22 mouse cellular contexts compared by ENCODE assay signal in the genomic region with DNA sequence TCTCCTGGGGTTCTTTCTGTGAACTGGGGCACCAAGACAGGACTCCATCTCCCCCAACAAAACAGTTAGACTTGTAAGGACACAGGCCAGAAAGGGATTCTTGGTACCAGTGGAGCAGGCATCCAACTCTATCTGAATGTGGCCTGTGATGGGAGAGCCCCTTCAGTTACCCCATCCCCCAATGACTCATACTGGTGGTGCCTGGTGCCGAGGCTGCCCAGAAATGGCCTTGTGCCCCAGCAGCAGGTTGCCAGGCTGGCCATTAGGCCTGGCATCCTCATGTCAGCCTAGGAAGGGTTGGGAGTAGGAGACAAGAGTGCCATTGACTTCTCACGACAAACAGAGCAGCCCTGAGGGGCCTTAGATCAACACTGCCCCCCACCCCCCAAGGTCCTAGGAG. TPM values are rescaled to one million over a fixed set of nuclear protein-coding genes. Genes with fewer than 3 reads are reported as not detected.
A peak's percentile ranks its signal among the peaks of the same experiment; 100 is the strongest.
DNase-seq lines count a peak whose midpoint lies in the region; ATAC-seq and TF ChIP-seq lines count a peak whose summit lies in the region.
"Had no signal": no experiment of that assay in that cellular context is flagged by ENCODE, and none has a peak within 500 bp of the region (broad histone marks: within the 10 kb centered on the region; RNA-seq: fewer than 3 reads in every experiment).

No protein-coding gene starts in this region.

- TF ChIP-seq RAD21 in CH12.LX (IDR thresholded peaks at IDR 0.05; ENCODE audit: low read depth, low read length): no peak

- in situ Hi-C loops in CH12.LX (cut with MboI; ENCODE audit: low pct_ligation_motif_present, low pct_unique_long_range_greater_than_20kb, low sequenced_read_pairs): loop anchor here (5.0 kb wide), 1 partner anchor 56 kb away; no protein-coding TSS in a partner anchor

- peaks cover 4 to 20% of the 10 kb centered on the region in 2 experiments; a peak in 3 of 4 replicates for H3K4me1 ChIP-seq in CH12.LX (ENCODE audit: control insufficient read depth in 1 of 2, insufficient read depth in 2 of 2)
- H3K4me1 ChIP-seq in kidney, embryonic 14.5 days (ENCODE audit: control insufficient read depth, insufficient read depth, low read length): no peaks in the 10 kb centered on the region
- H3K4me1 ChIP-seq: forebrain, embryonic 10.5 days had no signal

- no peaks in the 10 kb centered on the region for H3K79me2 ChIP-seq in CH12.LX (replicated peaks; ENCODE audit: control insufficient read depth, extremely low read depth, insufficient read depth, poor library complexity, severe bottlenecking)

- H3K9me3 ChIP-seq in CH12.LX (replicated peaks; ENCODE audit: low read length): no peaks in the 10 kb centered on the region
- no peaks in the 10 kb centered on the region for H3K9me3 ChIP-seq in kidney, embryonic 14.5 days (ENCODE audit: control insufficient read depth, low read length)
- H3K9me3 ChIP-seq: embryonic facial prominence, embryonic 15.5 days; forebrain, embryonic 10.5 days; heart, embryonic 12.5 days; hindbrain, embryonic 10.5 days; intestine, embryonic 15.5 days had no signal

- no peak overlapping the region for H3K9ac ChIP-seq in CH12.LX (ENCODE audit: insufficient read depth, low read depth)
- H3K9ac ChIP-seq in kidney, embryonic 14.5 days (ENCODE audit: low read depth, low read length): no peak overlapping the region
- H3K9ac ChIP-seq: embryonic facial prominence, embryonic 15.5 days; heart, embryonic 12.5 days; hindbrain, embryonic 14.5 days; intestine, embryonic 15.5 days had no signal

- no peak for DNase-seq in gastrocnemius, adult 2 months
- DNase-seq in gastrocnemius, postnatal 14 days: no peak
- DNase-seq in layer of hippocampus, adult 9-11 months: peak; percentile 86
- no peak for DNase-seq in layer of hippocampus, postnatal 36 days
- peak; percentile 39 for DNase-seq in CH12.LX (ENCODE audit: extremely low read depth)
- DNase-seq in brain, adult 2 months (ENCODE audit: low read depth, low spot score): peak; percentile 94
- DNase-seq: adrenal gland, postnatal 10 days; cerebellum, adult 9-10 months; cerebellum, postnatal 36 days; embryo, embryonic 11 days; gastrocnemius, postnatal 25 days had no signal

- H3K36me3 ChIP-seq in CH12.LX (replicated peaks in 1 of 2; ENCODE audit: control insufficient read depth in 1 of 2, insufficient read depth in 1 of 2, low read length in 1 of 2): peaks cover 0 to 2% of the 10 kb centered on the region in 2 experiments
- no peaks in the 10 kb centered on the region for H3K36me3 ChIP-seq in kidney, embryonic 14.5 days (ENCODE audit: control insufficient read depth, insufficient read depth, low read length)
- H3K36me3 ChIP-seq: embryonic facial prominence, embryonic 15.5 days; intestine, embryonic 15.5 days had no signal

- intact Hi-C loops in gastrocnemius, adult 2 months (cut with DNase I): no loop called here
- intact Hi-C loops in gastrocnemius, postnatal 14 days (cut with DNase I; ENCODE audit: low total_unique reads): no loop called here

- no peaks in the 10 kb centered on the region for H3K27me3 ChIP-seq in CH12.LX (replicated peaks)
- H3K27me3 ChIP-seq in kidney, embryonic 14.5 days (ENCODE audit: control insufficient read depth, insufficient read depth, low read length): no peaks in the 10 kb centered on the region
- H3K27me3 ChIP-seq: embryonic facial prominence, embryonic 15.5 days; heart, embryonic 12.5 days; intestine, embryonic 15.5 days had no signal

- TF ChIP-seq CTCF in gastrocnemius, adult 2 months (IDR thresholded peaks at IDR 0.05): no peak
- TF ChIP-seq CTCF in CH12.LX (conservative IDR thresholded peaks at IDR 0.05 in 1 of 2, IDR thresholded peaks at IDR 0.05 in 1 of 2; ENCODE audit: low read depth in 2 of 2, low read length in 2 of 2): no peak

- H3K4me2 ChIP-seq in CH12.LX (ENCODE audit: insufficient read depth, low read depth, poor library complexity, severe bottlenecking): no peak overlapping the region
- no peak overlapping the region for H3K4me2 ChIP-seq in kidney, embryonic 14.5 days (replicated peaks; ENCODE audit: low read depth, low read length)
- H3K4me2 ChIP-seq: embryonic facial prominence, embryonic 15.5 days; heart, embryonic 12.5 days; hindbrain, embryonic 14.5 days; intestine, embryonic 15.5 days had no signal

- TF ChIP-seq EP300 in CH12.LX (IDR thresholded peaks at IDR 0.05; ENCODE audit: low read length): peak; percentile 26; the same call in 1 of the 2 replicates

- no peak overlapping the region for H3K4me3 ChIP-seq in gastrocnemius, adult 2 months
- H3K4me3 ChIP-seq in CH12.LX (replicated peaks in 1 of 3; ENCODE audit: low read depth in 2 of 3, low read length in 2 of 3, poor library complexity in 1 of 3): no peak overlapping the region
- H3K4me3 ChIP-seq in kidney, embryonic 14.5 days (ENCODE audit: low read length): no peak overlapping the region
- H3K4me3 ChIP-seq: embryonic facial prominence, embryonic 15.5 days; erythroblast, embryonic 14.5 days; forebrain, embryonic 10.5 days; heart, embryonic 12.5 days; hindbrain, embryonic 10.5 days; intestine, embryonic 15.5 days had no signal

- TF ChIP-seq POLR2A in CH12.LX (IDR thresholded peaks at IDR 0.05; ENCODE audit: low read depth, low read length): no peak

- 59% methylated on average over 2 of the region's 2 CpGs for WGBS in kidney, embryonic 14.5 days

- ATAC-seq in kidney, embryonic 14.5 days (ENCODE audit: low FRiP score, low TSS enrichment): no peak
- ATAC-seq: forebrain, embryonic 14.5 days; intestine, embryonic 15.5 days had no signal

- 0 out of 2 replicates have a peak overlapping the region, but pooled peaks have one; percentile 13 for H3K27ac ChIP-seq in gastrocnemius, adult 2 months
- H3K27ac ChIP-seq in CH12.LX (ENCODE audit: insufficient read depth, low read depth): no peak overlapping the region
- H3K27ac ChIP-seq in kidney, embryonic 14.5 days (ENCODE audit: low read depth, low read length): no peak overlapping the region
- H3K27ac ChIP-seq: embryonic facial prominence, embryonic 15.5 days; forebrain, embryonic 10.5 days; hindbrain, embryonic 10.5 days; hindbrain, embryonic 14.5 days; intestine, embryonic 15.5 days had no signal

- dilution Hi-C loops in CH12.LX (cut with MboI; ENCODE audit: extremely low pct_ligation_motif_present, extremely low pct_unique_long_range_greater_than_20kb, low sequenced_read_pairs): no loop called here

TF ChIP-seq in CH12.LX, 34 proteins besides CTCF, POLR2A, EP300 and RAD21:
- TF ChIP-seq MAX (IDR thresholded peaks at IDR 0.05; ENCODE audit: low read length) (no peak), ZNF384 (IDR thresholded peaks at IDR 0.05; ENCODE audit: low read depth, low read length) (no peak), HCFC1 (IDR thresholded peaks at IDR 0.05; ENCODE audit: low read depth, low read length) (no peak), SIN3A (IDR thresholded peaks at IDR 0.05; ENCODE audit: low read length) (no peak)
TF ChIP-seq in CH12.LX: peak in this region for 0.

RNA-seq across cellular contexts. Expression of a gene that starts 18.9 kb away (rescaled TPM):
- total RNA-seq in gastrocnemius, adult 2 months (2021): 1 to 10 TPM; 4.7 to 8.6 TPM
- 1 to 10 TPM; 5.8 to 5.9 TPM for total RNA-seq in gastrocnemius, postnatal 14 days (2021)
- total RNA-seq in layer of hippocampus, postnatal 36 days (2021): 100 to 1,000 TPM; 270 to 272 TPM
- total RNA-seq in CH12.LX (2012; rRNA removed) (0.04 and 0.08 TPM in 2 replicates), CH12.LX (2014; rRNA removed) (0.05 and 0.11 TPM in 2 replicates)
- polyA plus RNA-seq in CH12.LX (2012; ENCODE audit: insufficient read length, low read depth): not detected in 2 replicates
- 0.31 and 0.55 TPM in 2 replicates for polyA plus RNA-seq in kidney, embryonic 14.5 days (2014; fragmentation: Nextera tagmentation; extraction: Ambion mirVana)
- total RNA-seq: granulocyte monocyte progenitor cell, adult 5-6 weeks; MEL had no signal
- polyA plus RNA-seq: erythroblast, embryonic 14.5 days had no signal

RNA-seq across cellular contexts. Expression of a gene that starts 34.0 kb away (rescaled TPM):
- under 1 TPM in 1 of 2 experiments, not detected in 1; 0.08 TPM for total RNA-seq in gastrocnemius, adult 2 months (2021)
- 1 to 10 TPM; 1.6 to 2.6 TPM for total RNA-seq in gastrocnemius, postnatal 14 days (2021)
- total RNA-seq in layer of hippocampus, postnatal 36 days (2021): 1 to 10 TPM; 1.3 to 1.8 TPM
- 5.4 and 7.3 TPM in 2 replicates for total RNA-seq in CH12.LX (2012; rRNA removed)
- total RNA-seq in CH12.LX (2014; rRNA removed): 13.1 and 15.1 TPM in 2 replicates
- polyA plus RNA-seq in CH12.LX (2012; ENCODE audit: insufficient read length, low read depth): 9.3 and 14.0 TPM in 2 replicates
- 12.6 and 20.9 TPM in 2 replicates for polyA plus RNA-seq in kidney, embryonic 14.5 days (2014; fragmentation: Nextera tagmentation; extraction: Ambion mirVana)

Comparison
In these comparisons a context has a peak if more than half of its experiments do, and no peak if none do; other contexts are left out.
1. DNase-seq: peak in layer of hippocampus, adult 9-11 months (single experiment), CH12.LX (single experiment) and brain, adult 2 months (single experiment); none in gastrocnemius, adult 2 months (single experiment), gastrocnemius, postnatal 14 days (single experiment) and layer of hippocampus, postnatal 36 days (0 of 2).
2. RNA of a gene that starts 18.9 kb away (total RNA-seq): 270 to 272 TPM in layer of hippocampus, postnatal 36 days; 4.7 to 8.6 TPM in gastrocnemius, adult 2 months, 5.8 to 5.9 TPM in gastrocnemius, postnatal 14 days and 0.04 to 0.11 TPM in CH12.LX; every median in the first group is over 10 times any median in the second.